8 mouse cellular contexts compared by ENCODE assay signal in the genomic region with DNA sequence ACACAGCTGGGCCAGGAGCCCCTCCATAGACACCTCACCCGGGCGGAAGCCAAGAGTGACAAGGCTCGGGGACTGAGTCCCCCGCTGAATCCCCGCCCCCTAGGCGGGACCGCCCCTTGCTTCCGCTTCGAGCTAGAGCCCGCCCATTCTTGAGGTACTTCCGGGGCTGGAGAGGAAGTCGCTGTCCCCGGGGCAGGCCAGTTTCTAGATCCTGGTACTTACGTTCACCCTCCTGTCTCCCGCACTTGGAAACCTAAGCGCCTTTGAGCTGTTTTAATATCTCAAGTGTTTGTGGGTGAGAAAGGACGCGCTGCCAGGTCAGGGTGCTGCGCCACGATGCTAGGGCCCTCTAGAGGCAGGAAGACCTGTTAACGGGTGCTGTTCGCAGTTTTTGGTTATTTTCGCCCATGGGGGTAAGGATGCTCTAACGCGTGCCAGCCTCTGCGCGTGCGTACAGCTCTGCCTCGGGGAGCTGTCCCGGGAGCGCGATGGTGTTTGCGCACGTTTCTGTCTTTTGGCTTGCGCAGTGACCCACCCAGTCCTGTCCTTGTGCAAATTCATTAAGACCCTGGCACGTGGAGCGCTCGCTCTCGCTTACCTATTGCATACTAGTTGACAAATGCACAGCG. TPM values are rescaled to one million over a fixed set of nuclear protein-coding genes. Genes with fewer than 3 reads are reported as not detected.
A peak's percentile ranks its signal among the peaks of the same experiment; 100 is the strongest.
DNase-seq lines count a peak whose midpoint lies in the region; ATAC-seq and TF ChIP-seq lines count a peak whose summit lies in the region.

TSS of gene Abcc10 (minus strand) at position 447 of the 629 bp plus-strand sequence.

- no peaks in the 10 kb centered on the region for H3K9me3 ChIP-seq in MEL (replicated peaks; ENCODE audit: insufficient read depth, low read length)
- H3K9me3 ChIP-seq in forebrain, postnatal 0 days (ENCODE audit: low read length), result no peaks in the 10 kb centered on the region
- H3K9me3 ChIP-seq in lung, embryonic 15.5 days, result no peaks in the 10 kb centered on the region

- peak in 2 of 3 experiments; percentile 37 to 39; a peak in 3 of 6 replicates for TF ChIP-seq CTCF in MEL (IDR thresholded peaks at IDR 0.05 in 2 of 3, conservative IDR thresholded peaks at IDR 0.05 in 1 of 3; ENCODE audit: control insufficient read depth in 1 of 3, insufficient read depth in 1 of 3, low read depth in 2 of 3, low read length in 3 of 3, poor library complexity in 1 of 3, severe bottlenecking in 1 of 3)
- peak; percentile 62; the same call in 1 of the 2 replicates for TF ChIP-seq CTCF in cerebellum, adult 2 months (IDR thresholded peaks at IDR 0.05; ENCODE audit: borderline replicate concordance, insufficient read depth, low read depth, low read length)
- TF ChIP-seq CTCF in forebrain, postnatal 0 days (IDR thresholded peaks at IDR 0.05; ENCODE audit: low read depth), result peak; percentile 67

- TF ChIP-seq EP300 in MEL (IDR thresholded peaks at IDR 0.05; ENCODE audit: low read depth in 1 of 2, low read length in 2 of 2), result no peak

- WGBS in cerebellum, adult 2 months, result under 1% methylated on average over 40 of the region's 40 CpGs
- WGBS in forebrain, postnatal 0 days, result 2% methylated on average over 40 of the region's 40 CpGs
- WGBS in lung, embryonic 15.5 days, result under 1% methylated on average over 40 of the region's 40 CpGs

- H3K4me1 ChIP-seq in MEL (ENCODE audit: control insufficient read depth in 1 of 2, insufficient read depth in 2 of 2, low read length in 2 of 2), result peaks cover 4 to 21% of the 10 kb centered on the region in 2 experiments; a peak in 3 of 4 replicates
- no peaks in the 10 kb centered on the region for H3K4me1 ChIP-seq in cerebellum, adult 2 months (ENCODE audit: control insufficient read depth, insufficient read depth, low read length)
- H3K4me1 ChIP-seq in forebrain, postnatal 0 days (ENCODE audit: insufficient read depth), result 0 out of 2 replicates have a peak, but pooled peaks cover 3% of the 10 kb centered on the region
- H3K4me1 ChIP-seq in lung, embryonic 15.5 days, result peaks cover 8% of the 10 kb centered on the region; the same call in 1 of the 2 replicates

- no peaks in the 10 kb centered on the region; the same call in 1 of the 2 replicates for H3K79me2 ChIP-seq in MEL (ENCODE audit: control insufficient read depth, insufficient read depth, low read length, poor library complexity)

- H3K27me3 ChIP-seq in MEL (ENCODE audit: control insufficient read depth in 1 of 2, insufficient read depth in 2 of 2, low read length in 2 of 2), result no peaks in the 10 kb centered on the region
- H3K27me3 ChIP-seq in cerebellum, adult 2 months (ENCODE audit: control insufficient read depth, insufficient read depth, low read length), result no peaks in the 10 kb centered on the region
- H3K27me3 ChIP-seq in forebrain, postnatal 0 days (ENCODE audit: insufficient read depth, low read length), result no peaks in the 10 kb centered on the region
- H3K27me3 ChIP-seq in lung, embryonic 15.5 days, result no peaks in the 10 kb centered on the region

- H3K36me3 ChIP-seq in MEL (ENCODE audit: control insufficient read depth in 1 of 2, insufficient read depth in 2 of 2, low read length in 2 of 2), result peaks cover 0 to 18% of the 10 kb centered on the region in 2 experiments; a peak in 2 of 4 replicates
- no peaks in the 10 kb centered on the region for H3K36me3 ChIP-seq in forebrain, postnatal 0 days (ENCODE audit: insufficient read depth)
- H3K36me3 ChIP-seq in lung, embryonic 15.5 days, result 0 out of 2 replicates have a peak, but pooled peaks cover 6% of the 10 kb centered on the region

- TF ChIP-seq POLR2A in MEL (IDR thresholded peaks at IDR 0.05; ENCODE audit: control insufficient read depth in 1 of 2, insufficient read depth in 1 of 2, low read depth in 1 of 2, low read length in 2 of 2, poor library complexity in 1 of 2), result peak; percentile 68 to 95
- TF ChIP-seq POLR2A in cerebellum, adult 2 months (IDR thresholded peaks at IDR 0.05; ENCODE audit: borderline replicate concordance, insufficient read depth, low read length), result peak; percentile 89

- peak; percentile 98 for DNase-seq in MEL (ENCODE audit: low read depth, low spot score)
- peak; percentile 97 for DNase-seq in cerebellum, adult 2 months
- peak; percentile 97 for DNase-seq in forebrain, postnatal 0 days
- peak; percentile 97 for DNase-seq in heart, postnatal 4 days
- peak; percentile 91 to 93 for DNase-seq in layer of hippocampus, adult 8-10 months (ENCODE audit: low spot score in 2 of 2)
- peak; percentile 93 for DNase-seq in ovary, adult 18-20 months (ENCODE audit: low spot score)
- peak; percentile 99 for DNase-seq in thymus, postnatal 0 days (ENCODE audit: low spot score)

- H3K9ac ChIP-seq in MEL (ENCODE audit: control insufficient read depth, low read depth, low read length, poor library complexity, severe bottlenecking), result peak within 1 kb of the TSS; percentile 88
- peak within 1 kb of the TSS; percentile 56 for H3K9ac ChIP-seq in forebrain, postnatal 0 days
- peak within 1 kb of the TSS; percentile 91 for H3K9ac ChIP-seq in lung, embryonic 15.5 days

- peak within 1 kb of the TSS; percentile 60 to 78 for H3K4me3 ChIP-seq in MEL (ENCODE audit: control insufficient read depth in 1 of 2, insufficient read depth in 1 of 2, low read depth in 2 of 2, low read length in 2 of 2)
- peak within 1 kb of the TSS; percentile 72 for H3K4me3 ChIP-seq in cerebellum, adult 2 months (replicated peaks; ENCODE audit: insufficient read depth, low read depth, low read length)
- peak within 1 kb of the TSS; percentile 51 for H3K4me3 ChIP-seq in forebrain, postnatal 0 days (ENCODE audit: low read depth, low read length)
- peak within 1 kb of the TSS; percentile 86 for H3K4me3 ChIP-seq in lung, embryonic 15.5 days

- TF ChIP-seq RAD21 in MEL (IDR thresholded peaks at IDR 0.05; ENCODE audit: low read depth, low read length), result no peak

- H3K27ac ChIP-seq in MEL (ENCODE audit: control insufficient read depth, low read depth, low read length), result peak within 1 kb of the TSS; percentile 94
- H3K27ac ChIP-seq in cerebellum, adult 2 months (ENCODE audit: insufficient read depth, low read length), result peak within 1 kb of the TSS; percentile 79
- H3K27ac ChIP-seq in forebrain, postnatal 0 days (ENCODE audit: low read depth, low read length), result peak within 1 kb of the TSS; percentile 91
- H3K27ac ChIP-seq in lung, embryonic 15.5 days, result peak within 1 kb of the TSS; percentile 95

- H3K4me2 ChIP-seq in forebrain, postnatal 0 days (ENCODE audit: low read depth), result peak within 1 kb of the TSS; percentile 62
- H3K4me2 ChIP-seq in lung, embryonic 15.5 days, result peak within 1 kb of the TSS; percentile 88

- ATAC-seq in forebrain, postnatal 0 days, result peak; percentile 98
- ATAC-seq in lung, embryonic 15.5 days (ENCODE audit: borderline replicate concordance, extremely low read depth, low FRiP score, low TSS enrichment), result peak; percentile 99

TF ChIP-seq in MEL, 35 proteins besides CTCF, POLR2A, EP300 and RAD21 (continues in another document):
- TF ChIP-seq POLR2AphosphoS2 (IDR thresholded peaks at IDR 0.05; ENCODE audit: low read length) (peak; percentile 93), BHLHE40 (IDR thresholded peaks at IDR 0.05; ENCODE audit: borderline replicate concordance, low read depth, low read length) (peak; percentile 83), MYC (IDR thresholded peaks at IDR 0.05; ENCODE audit: low read depth, low read length) (peak; percentile 91), TCF12 (IDR thresholded peaks at IDR 0.05; ENCODE audit: low read depth, low read length) (peak; percentile 57), RCOR1 (IDR thresholded peaks at IDR 0.05; ENCODE audit: low read depth, low read length) (0 out of 2 replicates have a peak, but pooled peaks have one; percentile 23), TAL1 (IDR thresholded peaks at IDR 0.05; ENCODE audit: low read length) (no peak), NELFE (IDR thresholded peaks at IDR 0.05; ENCODE audit: low read depth, low read length) (peak; percentile 94), HCFC1 (IDR thresholded peaks at IDR 0.05; ENCODE audit: low read depth, low read length) (peak; percentile 85), USF1 (IDR thresholded peaks at IDR 0.05; ENCODE audit: low read depth, low read length) (peak; percentile 56), ZKSCAN1 (IDR thresholded peaks at IDR 0.05; ENCODE audit: low read depth, low read length) (no peak), CHD1 (IDR thresholded peaks at IDR 0.05; ENCODE audit: low read depth, low read length) (no peak), MYB (IDR thresholded peaks at IDR 0.05; ENCODE audit: low read depth, low read length) (no peak), MEF2A (IDR thresholded peaks at IDR 0.05; ENCODE audit: extremely low read depth, insufficient replicate concordance, low read depth, low read length, poor library complexity, severe bottlenecking) (no peak), GATA1 (IDR thresholded peaks at IDR 0.05; ENCODE audit: low read depth, low read length) (no peak), ETS1 (IDR thresholded peaks at IDR 0.05; ENCODE audit: low read depth, low read length) (0 out of 2 replicates have a peak, but pooled peaks have one; percentile 48), MXI1 (IDR thresholded peaks at IDR 0.05; ENCODE audit: low read depth, low read length) (peak; percentile 94), NRF1 (IDR thresholded peaks at IDR 0.05; ENCODE audit: insufficient read depth, low read depth, low read length, poor library complexity, severe bottlenecking) (peak; percentile 93), MAX (IDR thresholded peaks at IDR 0.05; ENCODE audit: low read length) (peak; percentile 92), ZMIZ1 (IDR thresholded peaks at IDR 0.05; ENCODE audit: low read depth, low read length) (peak; percentile 75), UBTF (IDR thresholded peaks at IDR 0.05; ENCODE audit: borderline replicate concordance, insufficient read depth, low read depth, low read length) (no peak), SIN3A (IDR thresholded peaks at IDR 0.05; ENCODE audit: low read length) (peak; percentile 56; the same call in 1 of the 2 replicates), ZNF384 (IDR thresholded peaks at IDR 0.05; ENCODE audit: low read depth, low read length) (no peak)

RNA-seq across cellular contexts. Expression of gene Abcc10, which starts in this region (rescaled TPM):
- 2.8 and 4.0 TPM in 2 replicates for total RNA-seq in MEL (2012; rRNA removed)
- 1 to 10 TPM in 1 of 2 experiments, not detected in 1; 6.2 TPM for polyA plus RNA-seq in MEL (2012; ENCODE audit: insufficient read depth in 1 of 2, insufficient read length in 2 of 2, low read depth in 1 of 2, low replicate concordance in 2 of 2, missing spikeins in 1 of 2)
- 17.2 and 18.6 TPM in 2 replicates for polyA plus RNA-seq in cerebellum, adult 2 months (2012; rRNA removed)
- 6.5 and 8.3 TPM in 2 replicates for total RNA-seq in forebrain, postnatal 0 days (2014; rRNA removed)
- 3.7 and 5.0 TPM in 2 replicates for polyA plus RNA-seq in forebrain, postnatal 0 days (2015; fragmentation: Nextera tagmentation; extraction: Ambion mirVana)
- total RNA-seq in heart, postnatal 4 days (2021), result 1 to 10 TPM; 5.1 to 5.8 TPM
- total RNA-seq in layer of hippocampus, adult 8-10 months (2022), result 10 to 100 TPM in 2 of 4 experiments, 1 to 10 TPM in 2; 9.8 to 12.0 (median 10.0) TPM
- 3.9 and 5.3 TPM in 2 replicates for polyA plus RNA-seq in lung, embryonic 15.5 days (2015; fragmentation: Nextera tagmentation; extraction: Ambion mirVana)
- polyA plus RNA-seq in thymus, postnatal 0 days (2015; fragmentation: Nextera tagmentation; extraction: Ambion mirVana), result 3.5 and 4.0 TPM in 2 replicates

Comparison
In these comparisons a context has a peak if more than half of its experiments do, and no peak if none do; other contexts are left out.
1. Peak in every context shown above with its lines: DNase-seq, ATAC-seq, H3K4me3 ChIP-seq and H3K27ac ChIP-seq.